Mouse (Mus musculus): ENCODE results near the gene Plod1. TPM values are rescaled to one million over a fixed set of nuclear protein-coding genes. Genes with fewer than 3 reads are reported as not detected.

Plod1 gene
- total and polyA plus RNA-seq, 2 experiments = 24.5 to 32.9 TPM

DNA sequence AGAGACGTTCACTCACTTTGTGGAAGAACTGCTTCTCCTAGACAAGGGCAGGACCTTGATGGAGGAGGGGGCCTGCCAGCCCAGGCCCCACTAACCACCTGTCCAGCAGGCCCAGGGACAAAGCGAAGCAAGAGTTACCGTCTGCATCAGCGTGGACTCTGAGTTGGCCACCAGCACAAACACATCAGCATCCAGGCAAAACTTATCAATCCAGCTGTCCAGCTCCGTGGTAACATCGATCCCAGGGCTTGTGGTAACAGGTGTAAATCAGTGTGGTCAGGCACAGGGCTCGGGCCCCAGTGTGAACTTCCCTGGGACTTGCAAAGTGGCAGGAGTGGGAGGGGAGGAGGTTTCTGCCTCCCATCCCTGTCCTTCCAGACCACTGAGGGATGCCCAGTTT lies 49.3 kb downstream of the Plod1 start:
- WGBS = 96% methylated on average over 7 of the region's 7 CpGs
- Histone ChIP-seq H3K4me1 (ENCODE audit: control insufficient read depth, insufficient read depth, low read length) (peaks cover 6% of the 10 kb centered on the region), H3K4me3 (ENCODE audit: insufficient read depth, low read depth, low read length) (no peak overlapping the region), H3K9ac (ENCODE audit: low read depth, low read length) (no peak overlapping the region), H3K36me3 (ENCODE audit: control insufficient read depth, insufficient read depth, low read length) (peaks cover 43% of the 10 kb centered on the region; the same call in 1 of the 2 replicates), H3K79me2 (ENCODE audit: control insufficient read depth, insufficient read depth, low read length) (peaks cover 2% of the 10 kb centered on the region; the same call in 1 of the 2 replicates), H3K27me3 (ENCODE audit: control insufficient read depth, insufficient read depth, low read length) (no peaks in the 10 kb centered on the region), H3K27ac (replicated peaks; ENCODE audit: insufficient read depth, low read depth, low read length) (no peak overlapping the region)
- no peak for TF ChIP-seq POLR2A (IDR thresholded peaks at IDR 0.05; ENCODE audit: extremely low read depth, insufficient read depth, low read length)
- TF ChIP-seq CTCF (IDR thresholded peaks at IDR 0.05; ENCODE audit: low read depth, low read length) = no peak
- DNase-seq (ENCODE audit: extremely low read depth, low read depth, low spot score) = no peak

DNA sequence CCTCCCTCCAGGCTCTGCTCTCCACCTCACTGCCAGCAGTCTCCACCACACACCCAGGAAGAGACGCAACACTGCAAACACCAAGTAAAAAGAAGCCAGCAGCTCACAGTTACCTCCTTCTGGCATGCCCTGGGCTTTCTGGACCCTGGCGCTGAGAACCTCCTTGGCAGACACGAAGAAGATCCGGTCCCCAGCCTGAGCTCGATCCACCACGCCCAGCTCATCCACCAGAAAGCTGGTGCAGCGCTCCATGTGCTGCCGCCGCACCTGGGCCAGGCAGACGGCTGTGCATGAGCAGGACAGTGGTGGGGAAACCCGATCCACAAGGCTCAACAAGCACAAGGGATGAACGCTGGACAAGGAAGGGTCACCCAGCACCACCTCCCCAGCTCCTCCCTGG lies 50.4 kb downstream of the Plod1 start:
- TF ChIP-seq POLR2A (IDR thresholded peaks at IDR 0.05; ENCODE audit: extremely low read depth, insufficient read depth, low read length) = no peak
- no peak for TF ChIP-seq CTCF (IDR thresholded peaks at IDR 0.05; ENCODE audit: low read depth, low read length)
- Histone ChIP-seq H3K27me3 (ENCODE audit: control insufficient read depth, insufficient read depth, low read length) (no peaks in the 10 kb centered on the region), H3K4me3 (ENCODE audit: insufficient read depth, low read depth, low read length) (no peak overlapping the region), H3K9ac (ENCODE audit: low read depth, low read length) (no peak overlapping the region), H3K27ac (replicated peaks; ENCODE audit: insufficient read depth, low read depth, low read length) (no peak overlapping the region), H3K4me1 (ENCODE audit: control insufficient read depth, insufficient read depth, low read length) (peaks cover 6% of the 10 kb centered on the region), H3K79me2 (ENCODE audit: control insufficient read depth, insufficient read depth, low read length) (no peaks in the 10 kb centered on the region; the same call in 1 of the 2 replicates), H3K36me3 (ENCODE audit: control insufficient read depth, insufficient read depth, low read length) (peaks cover 53% of the 10 kb centered on the region; the same call in 1 of the 2 replicates)
- WGBS = 96% methylated on average over 12 of the region's 12 CpGs
- no peak for DNase-seq (ENCODE audit: extremely low read depth, low read depth, low spot score)

DNA sequence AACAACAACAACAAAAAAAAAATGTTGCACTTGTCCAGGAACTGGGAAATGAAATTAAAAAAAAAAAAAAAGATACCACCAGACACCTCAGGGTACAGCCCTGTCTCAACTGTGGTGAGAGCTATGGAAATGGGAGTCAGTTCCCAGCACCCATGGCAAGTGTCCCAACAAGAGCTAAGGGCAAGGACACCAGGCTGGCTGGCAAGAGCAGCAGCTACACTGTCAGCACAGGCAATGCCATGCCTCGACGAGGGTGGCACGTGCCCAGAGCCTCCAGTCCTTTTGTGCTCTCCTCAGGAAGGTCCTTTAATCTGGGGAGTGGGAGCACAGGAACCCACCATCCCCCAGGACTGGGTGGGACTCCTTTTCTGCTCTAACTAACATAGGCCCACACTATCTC lies 52.4 kb downstream of the Plod1 start:
- 38% methylated on average over 3 of the region's 3 CpGs for WGBS
- Histone ChIP-seq H3K79me2 (ENCODE audit: control insufficient read depth, insufficient read depth, low read length) (no peaks in the 10 kb centered on the region; the same call in 1 of the 2 replicates), H3K4me1 (ENCODE audit: control insufficient read depth, insufficient read depth, low read length) (no peaks in the 10 kb centered on the region), H3K9ac (ENCODE audit: low read depth, low read length) (no peak overlapping the region), H3K27me3 (ENCODE audit: control insufficient read depth, insufficient read depth, low read length) (no peaks in the 10 kb centered on the region), H3K36me3 (ENCODE audit: control insufficient read depth, insufficient read depth, low read length) (peaks cover 53% of the 10 kb centered on the region; the same call in 1 of the 2 replicates), H3K27ac (replicated peaks; ENCODE audit: insufficient read depth, low read depth, low read length) (no peak overlapping the region), H3K4me3 (ENCODE audit: insufficient read depth, low read depth, low read length) (no peak overlapping the region)
- peak; percentile 73 for DNase-seq (ENCODE audit: extremely low read depth, low read depth, low spot score)
- no peak for TF ChIP-seq POLR2A (IDR thresholded peaks at IDR 0.05; ENCODE audit: extremely low read depth, insufficient read depth, low read length)

DNA sequence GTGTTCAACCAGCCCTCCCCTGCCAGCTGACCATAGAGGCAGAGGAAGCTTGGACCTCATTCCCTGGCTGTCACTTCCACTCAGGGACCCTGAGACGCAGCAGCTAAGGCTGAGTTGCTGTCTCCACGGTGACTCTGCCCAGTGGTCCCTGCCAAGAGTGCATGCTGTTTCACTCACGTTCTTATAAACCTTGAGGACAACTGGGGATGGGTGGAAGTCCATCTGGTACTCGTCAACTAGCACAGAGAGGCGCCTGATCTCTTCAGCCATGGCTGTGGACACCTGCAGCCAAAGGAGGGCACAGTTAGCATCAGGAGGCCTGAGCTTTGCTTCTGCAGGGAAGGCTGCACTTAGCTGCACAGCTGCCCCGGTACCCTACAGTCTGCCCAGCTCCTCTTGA lies 53.5 kb downstream of the Plod1 start:
- Histone ChIP-seq H3K9ac (ENCODE audit: low read depth, low read length) (no peak overlapping the region), H3K27ac (replicated peaks; ENCODE audit: insufficient read depth, low read depth, low read length) (no peak overlapping the region), H3K79me2 (ENCODE audit: control insufficient read depth, insufficient read depth, low read length) (no peaks in the 10 kb centered on the region; the same call in 1 of the 2 replicates), H3K36me3 (ENCODE audit: control insufficient read depth, insufficient read depth, low read length) (peaks cover 50% of the 10 kb centered on the region; the same call in 1 of the 2 replicates), H3K4me1 (ENCODE audit: control insufficient read depth, insufficient read depth, low read length) (no peaks in the 10 kb centered on the region), H3K27me3 (ENCODE audit: control insufficient read depth, insufficient read depth, low read length) (no peaks in the 10 kb centered on the region), H3K4me3 (ENCODE audit: insufficient read depth, low read depth, low read length) (no peak overlapping the region)
- WGBS = 93% methylated on average over 6 of the region's 6 CpGs
- no peak for TF ChIP-seq CTCF (IDR thresholded peaks at IDR 0.05; ENCODE audit: low read depth, low read length)
- TF ChIP-seq POLR2A (IDR thresholded peaks at IDR 0.05; ENCODE audit: extremely low read depth, insufficient read depth, low read length) = no peak
- no peak for DNase-seq (ENCODE audit: extremely low read depth, low read depth, low spot score)

DNA sequence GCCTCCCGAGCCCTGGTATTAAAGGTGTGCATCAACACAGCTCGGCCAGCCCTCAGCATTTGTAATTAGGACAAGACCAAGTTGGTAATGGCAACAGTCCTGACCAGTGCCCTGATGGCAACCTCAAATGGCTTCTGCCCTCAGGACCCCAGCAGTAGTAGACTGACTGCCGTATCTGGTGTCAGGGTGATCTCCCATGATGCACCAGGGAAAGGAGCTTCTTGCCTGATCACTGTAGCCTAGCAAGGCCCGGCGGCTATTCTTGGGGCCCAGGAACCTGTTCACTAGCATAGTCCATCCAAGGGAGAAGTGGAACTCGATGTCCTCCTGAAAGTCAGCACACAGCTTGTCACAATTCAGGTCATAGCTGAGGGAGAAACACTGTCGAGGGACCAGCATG lies 54.8 kb downstream of the Plod1 start:
- TF ChIP-seq CTCF (IDR thresholded peaks at IDR 0.05; ENCODE audit: low read depth, low read length) (no peak), POLR2A (IDR thresholded peaks at IDR 0.05; ENCODE audit: extremely low read depth, insufficient read depth, low read length) (no peak)
- peaks cover 46% of the 10 kb centered on the region for H3K36me3 ChIP-seq (ENCODE audit: control insufficient read depth, insufficient read depth, low read length)
- 95% methylated on average over 7 of the region's 7 CpGs for WGBS

DNA sequence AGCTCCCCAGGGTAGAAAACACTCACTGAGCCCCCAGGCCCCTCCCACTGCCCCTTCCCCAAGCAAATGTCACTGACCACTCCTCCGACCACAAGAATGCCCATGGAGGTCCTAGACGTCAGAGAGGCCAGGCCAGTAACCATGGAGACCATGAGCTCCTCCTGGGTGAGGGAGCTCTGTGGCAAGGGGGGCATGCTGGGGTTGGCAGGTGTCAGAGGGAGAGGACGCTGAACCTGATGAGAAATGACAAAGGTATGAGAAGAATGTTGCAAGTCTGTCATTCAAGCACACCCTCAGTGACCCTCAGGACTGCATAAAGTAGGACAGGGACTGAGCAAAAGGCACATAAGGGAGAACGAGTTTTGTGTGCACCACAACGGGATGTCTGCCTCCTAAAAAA lies 56.7 kb downstream of the Plod1 start:
- Histone ChIP-seq H3K4me1 (ENCODE audit: control insufficient read depth, insufficient read depth, low read length) (no peaks in the 10 kb centered on the region), H3K27ac (replicated peaks; ENCODE audit: insufficient read depth, low read depth, low read length) (no peak overlapping the region), H3K36me3 (ENCODE audit: control insufficient read depth, insufficient read depth, low read length) (peaks cover 51% of the 10 kb centered on the region), H3K27me3 (ENCODE audit: control insufficient read depth, insufficient read depth, low read length) (no peaks in the 10 kb centered on the region), H3K9ac (ENCODE audit: low read depth, low read length) (no peak overlapping the region), H3K79me2 (ENCODE audit: control insufficient read depth, insufficient read depth, low read length) (no peaks in the 10 kb centered on the region; the same call in 1 of the 2 replicates), H3K4me3 (ENCODE audit: insufficient read depth, low read depth, low read length) (no peak overlapping the region)
- no peak for DNase-seq (ENCODE audit: extremely low read depth, low read depth, low spot score)
- no peak for TF ChIP-seq CTCF (IDR thresholded peaks at IDR 0.05; ENCODE audit: low read depth, low read length)
- TF ChIP-seq POLR2A (IDR thresholded peaks at IDR 0.05; ENCODE audit: extremely low read depth, insufficient read depth, low read length) = no peak
- WGBS = 88% methylated on average over 5 of the region's 5 CpGs

More for the DNA sequence above, 54.8 kb downstream of the Plod1 start:
- H3K27ac ChIP-seq (replicated peaks; ENCODE audit: insufficient read depth, low read depth, low read length) = no peak overlapping the region
- H3K9ac ChIP-seq (ENCODE audit: low read depth, low read length) = no peak overlapping the region
- no peak for DNase-seq (ENCODE audit: extremely low read depth, low read depth, low spot score)
- no peaks in the 10 kb centered on the region for H3K27me3 ChIP-seq (ENCODE audit: control insufficient read depth, insufficient read depth, low read length)
- H3K79me2 ChIP-seq (ENCODE audit: control insufficient read depth, insufficient read depth, low read length) = no peaks in the 10 kb centered on the region; the same call in 1 of the 2 replicates
- H3K4me1 ChIP-seq (ENCODE audit: control insufficient read depth, insufficient read depth, low read length) = no peaks in the 10 kb centered on the region
- H3K4me3 ChIP-seq (ENCODE audit: insufficient read depth, low read depth, low read length) = no peak overlapping the region
